Mouse (Mus musculus): ENCODE data around the gene Fastkd2. TPM values are rescaled to one million over a fixed set of nuclear protein-coding genes. Genes with fewer than 3 reads are reported as not detected.

Fastkd2 gene
- polyA plus RNA-seq, 1 experiment from 2014 or later, result 54.8 TPM

Other genes starting within 250 kb of the Fastkd2 start
- not detected in 2 replicates for gene Gm39653, start 114.6 kb upstream of the Fastkd2 start, polyA plus RNA-seq (2015; fragmentation: Nextera tagmentation; extraction: Ambion mirVana)
- gene Dytn, start 43.7 kb upstream of the Fastkd2 start, polyA plus RNA-seq (2015; fragmentation: Nextera tagmentation; extraction: Ambion mirVana), result not detected in 2 replicates
- 0.16 and 0.34 TPM in 2 replicates for gene Mdh1b, start 296 bp upstream of the Fastkd2 start, polyA plus RNA-seq (2015; fragmentation: Nextera tagmentation; extraction: Ambion mirVana)
- gene 4933402D24Rik, start 38.7 kb downstream of the Fastkd2 start, polyA plus RNA-seq (2015; fragmentation: Nextera tagmentation; extraction: Ambion mirVana), result 0.11 TPM in 1 of 2 replicates, not detected in the other

Data from heart, embryonic 16.5 days (tissue).